Mouse (Mus musculus) C3H10T1/2 (cell line): Measurements from ENCODE around the gene Mlana. TPM values are rescaled to one million over a fixed set of nuclear protein-coding genes. Genes with fewer than 3 reads are reported as not detected.

Source experiments
- polyA plus RNA-seq, 2 experiments: library from polyadenylated mRNA; unstranded; fragments of >200 nt; fragmentation: generic; extraction: Trizol; gene quantifications; one replicate each; pipeline ENCODE4 v1.2.1; 2012; ENCODE audit warnings: missing spikeins in 2 of 2

Gene Mlana
- polyA plus RNA-seq = under 1 TPM in 1 of 2 experiments, not detected in 1; 0.04 TPM

GRCm38 (mm10) chr19:29697245-29697874 lies at the start of gene Mlana:
Gene Mlana, plus strand, starts transcription at chr19:29697824.

Other genes starting within 250 kb of the Mlana start
- gene Ric1, start 175.5 kb upstream of the Mlana start, polyA plus RNA-seq = 1 to 10 TPM in 1 of 2 experiments, under 1 TPM in 1; 0.29 to 6.7 TPM
- gene Ermp1, start 49.4 kb upstream of the Mlana start, polyA plus RNA-seq = 1 to 10 TPM in 1 of 2 experiments, under 1 TPM in 1; 0.74 to 7.5 TPM
- gene 9930021J03Rik, start 108.2 kb downstream of the Mlana start, polyA plus RNA-seq = 1 to 10 TPM in 1 of 2 experiments, under 1 TPM in 1; 0.36 to 3.3 TPM
- 1 to 10 TPM in 1 of 2 experiments, under 1 TPM in 1; 0.11 to 1.2 TPM for gene Ranbp6, start 115.2 kb downstream of the Mlana start, polyA plus RNA-seq
- gene Il33, start 227.3 kb downstream of the Mlana start, polyA plus RNA-seq = under 1 TPM; 0.12 to 0.18 TPM